Mouse (Mus musculus): ENCODE data around the gene Nab2.

The Nab2 gene

DNA sequence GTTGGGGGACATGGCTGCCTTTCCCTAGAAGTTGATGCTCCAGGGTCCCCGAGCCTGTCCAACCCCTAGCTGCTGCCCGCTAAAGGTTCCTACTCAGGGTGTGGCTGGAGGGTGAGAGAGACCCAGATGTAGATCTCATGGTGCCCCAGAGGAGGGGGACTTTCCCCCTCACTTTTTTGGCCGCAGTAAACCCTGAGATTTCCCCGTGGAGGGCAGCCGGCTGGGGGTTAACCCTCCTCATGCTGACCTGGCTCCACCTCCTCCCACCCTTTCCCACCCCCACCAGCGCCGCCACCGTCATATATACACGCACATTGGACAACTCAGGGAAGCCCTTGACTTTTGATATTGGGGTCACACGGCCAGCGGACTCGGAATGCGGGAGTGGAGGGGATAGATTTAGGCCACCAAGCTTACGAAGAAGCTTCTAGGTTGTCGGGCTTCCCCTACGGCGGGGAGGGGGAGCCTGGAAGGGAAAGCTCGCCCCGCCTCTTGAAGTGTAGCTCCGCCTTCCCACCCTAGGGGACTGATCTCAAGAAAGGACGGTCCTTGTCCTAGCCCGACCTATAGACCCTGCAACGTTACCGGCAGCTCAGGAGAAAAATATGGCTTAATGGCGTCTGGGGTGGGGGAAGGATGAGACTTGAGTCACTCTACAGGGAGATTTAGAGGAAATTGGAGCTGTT lies 24.7 kb downstream of the Nab2 start:
- peak; percentile 48 for DNase-seq (ENCODE audit: low read depth, low spot score)

GRCm38 (mm10) chr10:127642772-127643552 lies 25.4 kb downstream of the Nab2 start, which contains the start of gene Stat6:
TSS of gene Stat6 (plus strand) at chr10:127642986.
- DNase-seq (ENCODE audit: low read depth, low spot score), result peak; percentile 72

DNA sequence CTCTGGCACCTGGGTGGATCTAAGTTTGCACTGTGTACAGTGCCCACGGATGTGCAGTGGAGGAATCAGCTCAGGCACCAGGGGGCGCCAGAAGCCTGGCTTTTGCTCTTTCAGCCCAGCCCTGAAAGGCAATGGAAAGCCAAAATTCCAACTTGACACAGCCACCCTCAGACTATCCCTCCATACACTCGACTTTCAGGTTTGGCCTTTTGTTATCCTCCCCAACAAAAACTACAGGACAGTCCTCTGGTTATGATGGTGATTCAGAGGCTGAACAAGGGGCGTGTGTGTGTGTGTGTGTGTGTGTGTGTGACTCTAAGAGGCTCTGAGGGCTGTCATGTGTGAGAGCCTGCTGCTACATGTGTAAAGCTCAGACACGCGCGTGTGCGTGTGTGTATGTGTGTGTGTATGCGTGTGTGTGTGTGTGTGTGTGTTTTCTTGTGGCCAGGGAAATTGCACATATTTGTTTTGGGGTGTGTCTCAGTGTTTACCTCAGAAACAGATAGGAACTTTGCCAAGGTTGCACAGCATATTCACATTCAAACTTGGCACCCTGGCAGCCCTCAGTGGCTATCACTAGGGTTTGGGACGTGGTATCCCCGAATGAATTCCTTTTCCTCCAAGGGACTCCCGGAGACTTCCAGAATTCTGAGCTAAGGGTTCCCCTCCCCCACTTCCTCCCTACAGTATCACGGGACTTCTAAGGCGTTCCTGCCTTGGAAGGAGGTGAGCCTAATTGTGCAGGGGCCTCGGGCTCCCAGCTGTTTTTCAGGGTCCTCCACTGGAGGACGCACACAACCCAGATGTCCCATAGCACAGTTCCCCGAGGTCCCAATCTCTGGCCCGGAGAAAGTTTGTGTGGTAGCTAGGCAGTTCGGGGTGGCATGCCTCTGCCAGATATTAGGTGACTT lies 26.3 kb downstream of the Nab2 start:
- DNase-seq (ENCODE audit: low read depth, low spot score), result peak; percentile 91

DNA sequence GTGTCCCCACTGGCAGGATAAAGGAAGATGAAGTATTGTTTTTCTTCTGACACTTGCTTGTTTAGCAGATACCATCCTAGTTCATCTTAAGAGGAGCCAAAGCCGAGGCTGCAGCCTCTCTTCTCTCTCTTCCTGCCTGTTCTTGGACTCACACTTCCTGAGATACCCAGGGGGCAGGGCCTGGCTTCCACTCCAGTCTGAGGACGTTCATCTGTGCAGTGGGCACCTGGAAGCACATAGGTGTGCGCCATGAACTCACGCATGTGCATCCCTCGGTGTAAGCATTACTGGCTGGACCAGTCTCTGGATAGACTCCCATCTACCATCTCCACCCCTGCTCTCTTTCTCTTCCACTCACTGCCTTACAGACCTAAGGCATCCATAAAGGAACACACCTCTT lies 27.9 kb downstream of the Nab2 start:
- no peak for DNase-seq (ENCODE audit: low read depth, low spot score)

- DNase-seq (ENCODE audit: low read depth, low spot score), result no peak
Measured at GRCm38 (mm10) chr10:127632668-127633271, 35.6 kb downstream of the Nab2 start.

- DNase-seq (ENCODE audit: low read depth, low spot score), result peak; percentile 41
Measured at GRCm38 (mm10) chr10:127631261-127632214, 36.8 kb downstream of the Nab2 start.

DNA sequence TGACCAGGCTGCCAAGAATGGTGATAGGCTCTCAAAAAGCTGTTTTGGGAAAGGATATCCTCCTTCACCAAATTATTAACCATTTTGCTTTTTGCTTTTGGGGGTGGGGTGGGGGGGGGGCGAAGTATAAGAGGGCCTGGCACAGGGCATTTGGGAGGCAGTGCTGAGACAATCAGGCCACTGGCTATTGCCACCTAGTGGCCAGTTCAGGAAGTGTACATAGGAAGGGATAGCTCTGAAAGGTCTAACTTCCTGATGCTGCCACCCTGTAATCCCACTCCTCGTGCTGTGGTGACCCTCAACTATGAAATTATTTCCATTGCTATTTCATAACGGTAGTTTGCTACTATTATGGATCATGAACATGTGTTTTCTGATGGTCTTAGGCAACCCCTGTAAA lies 41.9 kb downstream of the Nab2 start:
- DNase-seq (ENCODE audit: low read depth, low spot score), result peak; percentile 61

DNA sequence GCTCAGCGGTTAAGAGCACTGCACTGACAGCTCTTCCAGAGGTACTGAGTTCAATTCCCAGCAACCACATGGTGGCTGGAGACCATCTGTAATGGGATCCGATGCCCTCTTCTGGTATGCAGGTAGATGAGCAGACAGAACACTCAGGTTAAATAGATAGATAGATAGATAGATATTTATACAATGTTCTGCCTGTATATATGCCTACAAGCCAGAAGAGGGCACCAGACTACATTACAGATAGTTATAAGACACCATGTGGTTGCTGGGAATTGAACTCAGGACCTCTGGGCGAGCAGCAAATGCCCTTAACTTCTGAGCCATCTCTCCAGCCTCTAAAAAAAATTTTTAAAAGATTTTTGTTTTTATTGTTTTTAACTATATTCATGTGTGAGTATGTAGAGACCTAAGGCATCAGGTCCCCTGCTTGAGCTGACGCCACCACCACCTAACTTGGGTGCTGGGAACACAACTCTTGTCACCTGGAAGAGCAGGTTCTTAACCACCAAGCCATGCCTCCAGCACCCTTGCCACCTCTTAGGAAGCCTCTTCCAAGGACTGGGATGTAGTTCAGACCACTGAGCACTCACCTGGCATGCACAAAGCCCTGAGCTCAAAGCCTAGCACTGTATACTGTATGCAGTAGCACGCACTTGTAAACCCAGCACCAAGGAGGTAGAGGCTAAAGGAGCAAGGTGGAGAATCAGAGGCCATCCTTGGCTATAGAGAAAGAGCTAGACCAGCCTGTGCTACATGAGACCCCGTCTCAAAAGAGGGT lies 44.7 kb downstream of the Nab2 start:
- DNase-seq (ENCODE audit: low read depth, low spot score), result no peak

DNA sequence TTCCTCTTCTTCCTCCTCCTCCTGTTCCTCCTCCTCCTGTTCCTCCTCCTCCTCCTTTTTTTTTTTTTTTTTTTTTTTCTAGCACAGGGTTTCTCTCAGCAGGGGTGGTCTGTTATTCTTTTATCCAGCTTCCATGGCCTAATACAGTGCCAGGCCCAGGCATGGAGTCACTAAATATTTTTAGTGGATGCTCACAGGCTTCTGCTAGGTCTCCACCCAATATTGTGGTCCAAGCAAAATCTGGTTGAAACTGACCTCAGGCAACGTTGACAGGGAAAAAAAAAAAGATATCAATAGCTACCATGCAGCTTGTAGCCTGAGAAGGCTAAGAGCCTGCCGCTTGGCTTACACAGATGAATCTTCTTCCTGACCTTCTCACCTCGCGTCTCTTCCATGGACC lies 45.7 kb downstream of the Nab2 start:
- DNase-seq (ENCODE audit: low read depth, low spot score), result no peak

DNA sequence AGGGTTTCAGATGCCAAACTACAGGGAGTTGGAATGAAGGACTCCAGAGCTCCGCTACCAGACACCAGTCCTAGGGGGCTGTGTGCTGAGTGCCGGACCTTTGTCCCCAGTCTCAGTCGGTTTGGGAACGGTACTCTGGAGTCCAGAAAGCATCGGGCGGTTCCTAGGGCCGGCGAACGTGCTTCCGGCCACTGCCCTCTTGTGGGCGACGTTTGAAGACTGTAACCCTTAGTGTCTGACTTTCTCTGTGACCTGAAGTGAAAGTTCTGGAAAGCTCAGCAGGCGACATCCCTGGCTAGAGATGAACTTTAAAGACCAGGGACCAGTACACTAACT lies 46.3 kb downstream of the Nab2 start:
- DNase-seq (ENCODE audit: low read depth, low spot score), result peak; percentile 80

GRCm38 (mm10) chr10:127621191-127622056 lies 46.9 kb downstream of the Nab2 start:
- peak; percentile 96 for DNase-seq (ENCODE audit: low read depth, low spot score)

- no peak for DNase-seq (ENCODE audit: low read depth, low spot score)
Measured at GRCm38 (mm10) chr10:127620406-127621190, 47.8 kb downstream of the Nab2 start, which contains the start of gene Lrp1. TSS of gene Lrp1 (minus strand) at chr10:127621148.

- peak; percentile 54 for DNase-seq (ENCODE audit: low read depth, low spot score)
Measured at GRCm38 (mm10) chr10:127619941-127620405, 48.4 kb downstream of the Nab2 start.

GRCm38 (mm10) chr10:127619119-127619721 lies 49.1 kb downstream of the Nab2 start:
- no peak for DNase-seq (ENCODE audit: low read depth, low spot score)

DNA sequence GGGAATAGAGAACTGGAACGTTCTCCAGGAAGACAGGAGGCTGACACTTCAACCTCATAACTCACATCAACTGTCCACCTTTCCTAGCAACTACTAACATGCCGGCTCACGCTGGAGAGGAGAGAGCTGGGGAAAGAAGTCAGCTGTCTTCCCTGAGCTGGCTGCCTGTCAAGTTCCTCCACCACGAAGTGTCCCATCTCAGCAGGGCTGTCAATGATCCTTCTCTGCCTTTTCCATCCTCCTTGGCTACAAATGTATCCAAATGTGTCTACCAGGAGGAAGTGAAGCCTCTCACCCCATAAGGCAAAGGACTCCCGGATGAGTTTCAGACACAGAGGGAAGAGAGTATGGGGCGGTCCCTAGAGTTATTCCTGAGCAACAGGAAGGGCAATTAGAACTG lies 50.2 kb downstream of the Nab2 start:
- peak; percentile 66 for DNase-seq (ENCODE audit: low read depth, low spot score)

DNA sequence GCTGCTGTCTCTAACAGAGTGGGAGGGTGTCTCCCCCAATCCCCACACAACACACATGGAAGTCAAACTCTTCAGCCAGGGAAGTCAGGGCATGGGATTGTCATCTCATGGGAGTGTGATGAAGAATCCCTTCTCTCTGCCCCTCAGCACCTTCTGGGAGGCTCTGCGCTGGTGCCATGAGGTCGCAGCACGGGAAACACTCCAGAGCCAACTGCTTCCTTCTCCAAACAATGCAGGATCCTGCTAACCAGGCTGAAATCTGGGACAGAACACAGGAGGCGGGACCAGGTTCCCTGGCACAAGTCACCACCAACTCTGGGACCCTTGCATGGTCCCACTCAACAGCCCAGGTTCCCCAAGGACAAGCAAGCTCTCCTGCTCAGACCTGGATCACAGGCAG lies 51.1 kb downstream of the Nab2 start:
- peak; percentile 77 for DNase-seq (ENCODE audit: low read depth, low spot score)

DNA sequence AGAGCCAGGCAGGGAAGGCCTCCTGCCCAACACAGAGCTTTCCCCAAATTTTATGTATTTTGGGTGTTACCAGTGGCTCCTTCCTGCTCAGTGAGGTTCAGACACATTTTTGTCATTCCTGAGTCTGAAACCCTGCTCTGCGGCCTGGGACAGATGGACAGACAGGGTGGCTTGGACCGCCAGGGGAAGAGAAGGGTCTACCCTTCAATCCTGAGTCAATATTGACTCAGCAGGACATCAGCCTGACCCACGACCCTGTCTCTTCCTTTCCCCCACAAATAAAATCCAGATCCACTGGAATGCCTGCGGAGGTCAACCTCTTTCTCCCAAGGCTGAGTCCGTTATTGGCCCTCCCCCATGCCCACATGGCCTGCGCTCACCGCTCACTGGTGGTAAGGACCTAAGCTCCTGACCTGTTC lies 52.1 kb downstream of the Nab2 start:
- peak; percentile 37 for DNase-seq (ENCODE audit: low read depth, low spot score)
